Mouse (Mus musculus): Measurements from ENCODE around the gene Bean1. TPM values are rescaled to one million over a fixed set of nuclear protein-coding genes. Genes with fewer than 3 reads are reported as not detected.

The Bean1 gene
- polyA plus RNA-seq, 1 experiment from 2014 or later: 0.57 TPM

DNA sequence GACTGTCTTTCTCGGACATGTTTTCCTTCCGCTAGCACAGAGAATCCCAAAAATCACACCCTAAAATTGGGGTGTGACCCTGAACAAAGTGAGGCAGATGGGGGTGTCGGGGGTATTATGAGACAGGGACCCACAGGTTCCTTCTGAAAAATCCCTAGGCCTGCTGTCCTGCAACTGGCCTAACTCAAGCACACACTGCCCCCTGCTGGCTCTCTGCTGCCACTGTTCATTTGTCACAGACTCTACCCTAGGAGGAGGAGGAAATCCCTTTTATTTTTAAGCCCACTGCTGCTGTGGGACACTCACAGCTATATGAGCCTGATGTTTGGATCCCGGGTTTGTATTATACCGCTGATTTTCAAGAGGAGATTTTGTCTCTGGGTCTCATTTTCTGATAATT lies 49.6 kb downstream of the Bean1 start:
- no peak overlapping the region for H3K4me3 ChIP-seq (ENCODE audit: low read length)
- no peaks in the 10 kb centered on the region; the same call in 1 of the 2 replicates for H3K4me1 ChIP-seq (replicated peaks; ENCODE audit: control insufficient read depth, insufficient read depth, low read length)
- no peak overlapping the region for H3K4me2 ChIP-seq (ENCODE audit: low read depth, low read length)
- H3K27ac ChIP-seq (ENCODE audit: low read length): no peak overlapping the region
- ATAC-seq (ENCODE audit: low read depth): peak; percentile 67
- H3K27me3 ChIP-seq (ENCODE audit: control insufficient read depth, insufficient read depth, low read depth, low read length): no peaks in the 10 kb centered on the region
- H3K36me3 ChIP-seq (ENCODE audit: control insufficient read depth, insufficient read depth, low read length): no peaks in the 10 kb centered on the region
- H3K9me3 ChIP-seq (ENCODE audit: control insufficient read depth, low read length): no peaks in the 10 kb centered on the region; the same call in 1 of the 2 replicates
- WGBS: 42% methylated on average over 5 of the region's 5 CpGs
- H3K9ac ChIP-seq (ENCODE audit: low read length): no peak overlapping the region

DNA sequence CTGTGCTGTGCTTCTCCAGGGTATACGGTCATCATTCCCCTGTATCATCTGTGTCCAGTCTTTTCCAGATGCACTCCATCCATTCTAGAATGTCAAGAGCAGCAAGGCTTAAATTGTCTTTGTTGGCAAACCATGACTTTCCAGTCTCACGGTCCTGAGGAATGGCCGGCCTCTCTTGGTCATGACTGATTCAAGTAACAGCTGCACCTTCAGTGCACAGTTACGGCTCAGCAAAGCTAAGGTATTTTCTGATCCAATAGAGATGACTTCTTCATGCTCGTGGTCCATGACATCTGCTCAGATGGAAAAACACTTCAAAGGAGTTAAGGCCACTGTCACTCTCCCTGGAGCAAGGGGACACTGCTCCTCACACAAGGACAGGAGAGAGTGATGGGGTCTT lies 56.8 kb downstream of the Bean1 start:
- H3K4me3 ChIP-seq (ENCODE audit: low read length): no peak overlapping the region
- peaks cover 22% of the 10 kb centered on the region for H3K36me3 ChIP-seq (ENCODE audit: control insufficient read depth, insufficient read depth, low read length)
- H3K27me3 ChIP-seq (ENCODE audit: control insufficient read depth, insufficient read depth, low read depth, low read length): no peaks in the 10 kb centered on the region
- H3K27ac ChIP-seq (ENCODE audit: low read length): no peak overlapping the region
- ATAC-seq (ENCODE audit: low read depth): no peak
- WGBS: 87% methylated on average over 5 of the region's 5 CpGs
- no peak overlapping the region for H3K9ac ChIP-seq (ENCODE audit: low read length)
- no peak overlapping the region for H3K4me2 ChIP-seq (ENCODE audit: low read depth, low read length)
- no peaks in the 10 kb centered on the region for H3K4me1 ChIP-seq (replicated peaks; ENCODE audit: control insufficient read depth, insufficient read depth, low read length)
- no peaks in the 10 kb centered on the region; the same call in 1 of the 2 replicates for H3K9me3 ChIP-seq (ENCODE audit: control insufficient read depth, low read length)

DNA sequence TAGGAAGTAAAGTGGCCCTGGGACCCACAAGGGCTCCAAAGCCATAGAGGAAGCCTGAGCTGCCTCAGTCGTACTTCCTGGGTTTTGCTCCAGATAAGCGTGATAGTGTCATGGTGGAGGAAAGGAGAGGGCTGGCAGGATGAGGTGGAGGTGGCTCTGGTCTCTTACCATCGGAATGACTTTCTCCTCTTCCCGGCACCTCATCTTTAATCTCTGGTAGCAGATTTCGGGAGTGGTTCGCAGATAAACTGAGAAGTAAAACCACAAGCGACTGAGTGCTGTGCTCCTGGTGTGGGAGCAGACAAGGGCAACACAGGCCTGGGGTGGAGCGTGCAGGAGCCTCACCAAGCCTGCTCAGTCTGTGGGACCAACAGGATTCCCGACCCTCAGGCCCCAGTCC lies 60.1 kb downstream of the Bean1 start:
- Histone ChIP-seq H3K27ac (ENCODE audit: low read length) (no peak overlapping the region), H3K4me1 (replicated peaks; ENCODE audit: control insufficient read depth, insufficient read depth, low read length) (no peaks in the 10 kb centered on the region), H3K4me3 (ENCODE audit: low read length) (no peak overlapping the region), H3K9ac (ENCODE audit: low read length) (no peak overlapping the region), H3K36me3 (ENCODE audit: control insufficient read depth, insufficient read depth, low read length) (peaks cover 30% of the 10 kb centered on the region), H3K27me3 (ENCODE audit: control insufficient read depth, insufficient read depth, low read depth, low read length) (no peaks in the 10 kb centered on the region), H3K4me2 (ENCODE audit: low read depth, low read length) (no peak overlapping the region), H3K9me3 (ENCODE audit: control insufficient read depth, low read length) (no peaks in the 10 kb centered on the region)
- 86% methylated on average over 9 of the region's 9 CpGs for WGBS
- no peak for ATAC-seq (ENCODE audit: low read depth)

DNA sequence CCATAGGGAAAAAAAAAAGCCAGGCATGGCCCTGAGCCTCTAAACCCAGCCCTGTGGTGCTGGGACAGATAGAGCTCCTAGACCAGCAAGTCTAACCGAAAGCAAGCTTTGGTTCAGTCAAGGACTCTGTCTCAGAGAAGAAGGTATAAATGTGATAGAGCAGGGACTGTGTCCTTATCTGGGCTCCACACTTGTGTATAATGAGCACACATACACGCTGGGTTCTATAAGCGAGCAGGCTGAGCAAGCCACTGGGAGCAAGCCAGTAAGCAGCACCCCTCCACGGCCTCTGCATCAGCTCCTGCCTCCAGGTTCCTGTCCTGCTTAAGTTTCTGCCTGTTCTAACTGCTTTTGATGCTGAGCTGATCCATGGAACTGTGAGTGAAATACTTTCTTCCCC lies 61.8 kb downstream of the Bean1 start:
- Histone ChIP-seq H3K4me1 (replicated peaks; ENCODE audit: control insufficient read depth, insufficient read depth, low read length) (no peaks in the 10 kb centered on the region), H3K27me3 (ENCODE audit: control insufficient read depth, insufficient read depth, low read depth, low read length) (no peaks in the 10 kb centered on the region), H3K36me3 (ENCODE audit: control insufficient read depth, insufficient read depth, low read length) (peaks cover 19% of the 10 kb centered on the region), H3K9me3 (ENCODE audit: control insufficient read depth, low read length) (no peaks in the 10 kb centered on the region), H3K9ac (ENCODE audit: low read length) (no peak overlapping the region), H3K4me3 (ENCODE audit: low read length) (no peak overlapping the region), H3K27ac (ENCODE audit: low read length) (no peak overlapping the region), H3K4me2 (ENCODE audit: low read depth, low read length) (no peak overlapping the region)
- no peak for ATAC-seq (ENCODE audit: low read depth)
- WGBS: 92% methylated on average over 4 of the region's 4 CpGs

DNA sequence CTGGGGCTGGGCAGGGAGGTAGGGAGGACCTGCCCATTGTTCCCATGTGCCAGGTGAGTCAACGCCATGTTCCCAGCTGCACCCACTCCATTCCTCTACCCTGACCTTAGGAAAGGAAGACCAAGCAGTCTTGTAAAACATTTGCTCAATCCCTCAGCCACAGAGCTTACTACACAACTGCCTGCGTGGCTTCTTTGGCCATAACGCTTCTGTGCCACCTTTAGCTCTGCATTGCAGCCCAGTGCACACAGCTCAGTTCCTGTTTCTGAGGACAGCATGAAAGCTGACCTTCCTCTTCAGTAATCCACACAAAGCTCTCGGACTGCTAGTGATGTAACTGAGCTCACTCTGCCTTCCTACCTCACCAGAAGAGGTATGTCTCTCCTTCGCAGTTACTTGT lies 62.7 kb downstream of the Bean1 start:
- Histone ChIP-seq H3K27ac (ENCODE audit: low read length) (no peak overlapping the region), H3K9me3 (ENCODE audit: control insufficient read depth, low read length) (no peaks in the 10 kb centered on the region), H3K4me2 (ENCODE audit: low read depth, low read length) (no peak overlapping the region), H3K4me1 (replicated peaks; ENCODE audit: control insufficient read depth, insufficient read depth, low read length) (no peaks in the 10 kb centered on the region), H3K36me3 (ENCODE audit: control insufficient read depth, insufficient read depth, low read length) (peaks cover 21% of the 10 kb centered on the region), H3K27me3 (ENCODE audit: control insufficient read depth, insufficient read depth, low read depth, low read length) (no peaks in the 10 kb centered on the region), H3K9ac (ENCODE audit: low read length) (no peak overlapping the region), H3K4me3 (ENCODE audit: low read length) (no peak overlapping the region)
- no peak for ATAC-seq (ENCODE audit: low read depth)
- WGBS: 86% methylated on average over 5 of the region's 5 CpGs

DNA sequence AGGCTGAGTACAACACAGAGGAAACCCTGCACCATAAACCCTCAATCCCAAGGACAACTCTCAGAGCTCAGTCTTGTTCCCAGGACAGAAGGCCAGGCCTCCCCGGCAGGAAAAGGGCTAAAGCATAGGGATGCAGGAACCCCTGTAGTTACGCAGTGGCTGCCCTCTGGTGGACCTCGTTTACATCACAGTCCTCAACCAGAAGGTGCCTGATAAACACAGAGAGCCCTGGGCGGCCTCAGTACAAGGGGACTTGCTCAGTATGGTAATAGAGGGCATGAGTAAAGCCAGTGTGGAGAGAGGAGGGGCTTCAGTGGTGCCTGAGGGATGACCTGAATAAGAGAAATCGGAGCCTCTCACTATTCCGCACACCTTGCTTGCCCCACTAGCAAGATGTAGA lies 64.3 kb downstream of the Bean1 start:
- no peaks in the 10 kb centered on the region for H3K4me1 ChIP-seq (replicated peaks; ENCODE audit: control insufficient read depth, insufficient read depth, low read length)
- H3K27ac ChIP-seq (ENCODE audit: low read length): no peak overlapping the region
- H3K9me3 ChIP-seq (ENCODE audit: control insufficient read depth, low read length): no peaks in the 10 kb centered on the region
- H3K36me3 ChIP-seq (ENCODE audit: control insufficient read depth, insufficient read depth, low read length): peaks cover 22% of the 10 kb centered on the region
- H3K27me3 ChIP-seq (ENCODE audit: control insufficient read depth, insufficient read depth, low read depth, low read length): no peaks in the 10 kb centered on the region
- H3K4me2 ChIP-seq (ENCODE audit: low read depth, low read length): no peak overlapping the region
- ATAC-seq (ENCODE audit: low read depth): no peak
- WGBS: 46% methylated on average over 6 of the region's 6 CpGs
- no peak overlapping the region for H3K9ac ChIP-seq (ENCODE audit: low read length)
- no peak overlapping the region for H3K4me3 ChIP-seq (ENCODE audit: low read length)

DNA sequence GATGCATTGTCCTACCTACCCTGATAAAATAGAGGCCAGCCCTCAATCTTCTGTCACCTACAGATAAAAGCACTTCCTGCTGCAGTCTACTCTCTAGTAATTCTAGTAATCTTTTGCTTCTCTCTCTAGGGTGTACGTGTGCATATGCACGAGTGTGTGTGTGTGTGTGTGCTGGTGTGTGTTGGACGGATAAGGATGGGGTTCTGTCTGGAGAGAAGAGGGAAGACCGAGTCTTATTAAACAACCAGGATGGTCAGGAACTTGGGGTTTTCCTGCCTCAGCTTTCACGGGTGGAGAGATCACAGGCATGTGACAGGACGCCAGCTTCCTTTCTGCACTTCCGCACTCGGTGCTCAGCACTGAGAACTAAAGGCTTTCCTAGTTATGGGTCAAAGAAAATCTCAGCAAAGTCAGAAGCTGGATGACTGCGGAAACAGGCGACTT lies 69.2 kb downstream of the Bean1 start:
- Histone ChIP-seq H3K9me3 (ENCODE audit: control insufficient read depth, low read length) (no peaks in the 10 kb centered on the region), H3K9ac (ENCODE audit: low read length) (no peak overlapping the region), H3K4me2 (ENCODE audit: low read depth, low read length) (no peak overlapping the region), H3K27me3 (ENCODE audit: control insufficient read depth, insufficient read depth, low read depth, low read length) (no peaks in the 10 kb centered on the region), H3K27ac (ENCODE audit: low read length) (no peak overlapping the region), H3K36me3 (ENCODE audit: control insufficient read depth, insufficient read depth, low read length) (peaks cover 20% of the 10 kb centered on the region), H3K4me3 (ENCODE audit: low read length) (no peak overlapping the region), H3K4me1 (replicated peaks; ENCODE audit: control insufficient read depth, insufficient read depth, low read length) (no peaks in the 10 kb centered on the region)
- ATAC-seq (ENCODE audit: low read depth): peak; percentile 31; the same call in 1 of the 2 replicates
- 73% methylated on average over 10 of the region's 10 CpGs for WGBS

DNA sequence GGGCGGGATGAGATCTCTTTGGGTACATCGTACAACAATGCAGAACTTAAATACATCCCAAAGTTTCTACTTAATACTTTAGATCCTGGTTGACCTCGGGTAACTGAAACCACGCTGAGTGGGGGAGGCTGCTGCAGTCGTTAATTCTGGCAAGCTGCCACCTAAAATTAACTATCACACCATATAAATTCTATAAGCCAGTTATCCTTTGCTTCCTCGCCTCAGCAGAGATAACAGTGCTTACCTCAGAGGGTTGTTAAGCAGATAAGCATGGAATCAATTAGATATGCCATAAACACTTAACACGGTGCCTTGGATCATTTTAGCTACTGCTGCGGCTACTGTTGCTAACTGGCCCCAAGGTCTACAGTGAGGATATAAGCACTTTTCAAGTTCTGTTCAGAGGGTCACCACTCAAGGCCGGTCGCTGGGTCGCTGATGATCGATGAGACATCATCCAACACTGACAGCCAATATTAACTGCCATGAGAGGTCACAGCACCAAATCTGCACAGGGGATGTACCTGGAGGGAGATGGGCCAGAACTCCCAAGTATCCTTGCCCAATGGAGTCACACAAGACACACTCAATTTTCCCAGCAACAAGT lies 71.9 kb downstream of the Bean1 start:
- no peaks in the 10 kb centered on the region for H3K9me3 ChIP-seq (ENCODE audit: control insufficient read depth, low read length)
- peaks cover 19% of the 10 kb centered on the region for H3K36me3 ChIP-seq (ENCODE audit: control insufficient read depth, insufficient read depth, low read length)

DNA sequence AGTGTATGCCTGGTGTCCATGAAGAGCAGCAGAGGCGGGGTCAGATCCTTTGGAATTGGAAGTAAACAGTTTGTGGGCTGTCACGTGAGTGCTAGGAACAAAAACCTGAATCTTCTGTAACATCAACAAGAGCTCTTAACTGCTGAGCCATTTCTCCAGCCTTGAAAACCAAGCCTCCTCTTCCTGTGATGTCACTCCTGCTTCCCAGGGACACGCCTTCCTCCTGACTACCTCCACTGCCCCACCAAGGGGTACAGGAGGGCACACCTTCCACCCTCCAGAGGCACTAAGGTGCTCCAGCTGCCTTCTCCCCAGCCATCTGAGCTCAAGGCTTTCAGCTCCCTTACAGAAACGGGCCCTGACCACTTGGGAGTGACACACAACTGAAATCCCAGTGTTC lies 76.4 kb downstream of the Bean1 start:
- H3K9me3 ChIP-seq (ENCODE audit: control insufficient read depth, low read length): no peaks in the 10 kb centered on the region
- no peak overlapping the region for H3K4me2 ChIP-seq (ENCODE audit: low read depth, low read length)
- H3K9ac ChIP-seq (ENCODE audit: low read length): no peak overlapping the region
- no peaks in the 10 kb centered on the region for H3K27me3 ChIP-seq (ENCODE audit: control insufficient read depth, insufficient read depth, low read depth, low read length)
- H3K27ac ChIP-seq (ENCODE audit: low read length): no peak overlapping the region
- peaks cover 7% of the 10 kb centered on the region for H3K4me1 ChIP-seq (replicated peaks; ENCODE audit: control insufficient read depth, insufficient read depth, low read length)
- 75% methylated on average over 4 of the region's 4 CpGs for WGBS
- no peak for ATAC-seq (ENCODE audit: low read depth)
- H3K36me3 ChIP-seq (ENCODE audit: control insufficient read depth, insufficient read depth, low read length): peaks cover 3% of the 10 kb centered on the region; the same call in 1 of the 2 replicates
- no peak overlapping the region for H3K4me3 ChIP-seq (ENCODE audit: low read length)

More for the DNA sequence above, 71.9 kb downstream of the Bean1 start:
- no peak overlapping the region for H3K9ac ChIP-seq (ENCODE audit: low read length)
- no peaks in the 10 kb centered on the region for H3K27me3 ChIP-seq (ENCODE audit: control insufficient read depth, insufficient read depth, low read depth, low read length)
- no peak overlapping the region for H3K4me2 ChIP-seq (ENCODE audit: low read depth, low read length)
- no peak overlapping the region for H3K27ac ChIP-seq (ENCODE audit: low read length)
- 66% methylated on average over 12 of the region's 12 CpGs for whole genome bisulfite sequencing
- no peak overlapping the region for H3K4me3 ChIP-seq (ENCODE audit: low read length)
- no peak for ATAC-seq (ENCODE audit: low read depth)
- H3K4me1 ChIP-seq (replicated peaks; ENCODE audit: control insufficient read depth, insufficient read depth, low read length): no peaks in the 10 kb centered on the region; the same call in 1 of the 2 replicates
